In the genomic region with DNA sequence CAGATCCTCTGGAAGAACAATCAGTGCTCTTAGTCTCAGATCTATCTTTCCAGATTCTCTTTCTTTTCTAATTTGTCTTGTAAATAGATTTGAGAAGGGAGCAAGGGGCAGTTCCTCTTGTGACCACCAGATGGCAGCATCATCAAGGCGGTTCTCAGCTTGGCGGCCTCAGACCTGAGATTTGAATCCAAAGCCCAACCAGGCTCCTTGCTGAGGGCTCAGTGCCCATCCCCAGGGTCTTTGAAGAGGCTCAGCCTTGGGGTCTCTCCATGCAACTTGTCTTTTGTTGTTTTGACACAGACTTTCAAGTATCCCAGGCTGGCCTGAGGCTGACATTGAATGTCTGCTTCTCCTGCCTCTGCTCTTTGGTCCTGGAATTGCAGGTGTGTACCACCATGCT, we compare ENCODE assay signal across 9 mouse cellular contexts. TPM values are rescaled to one million over a fixed set of nuclear protein-coding genes. Genes with fewer than 3 reads are reported as not detected.
DNase-seq lines count a peak whose midpoint lies in the region; ATAC-seq and TF ChIP-seq lines count a peak whose summit lies in the region.
"Had no signal": no experiment of that assay in that cellular context is flagged by ENCODE, and none has a peak within 500 bp of the region (broad histone marks: within the 10 kb centered on the region; RNA-seq: fewer than 3 reads in every experiment).

No protein-coding gene starts in this region.

- no peaks in the 10 kb centered on the region for H3K36me3 ChIP-seq in hindbrain, embryonic 10.5 days
- H3K36me3 ChIP-seq in hindbrain, embryonic 16.5 days (ENCODE audit: control insufficient read depth, insufficient read depth, low read length) = no peaks in the 10 kb centered on the region
- no peaks in the 10 kb centered on the region for H3K36me3 ChIP-seq in ES-E14 (ENCODE audit: control insufficient read depth, insufficient read depth, low read length, poor library complexity, severe bottlenecking)
- H3K36me3 ChIP-seq: embryonic facial prominence, embryonic 13.5 days had no signal

- H3K9ac ChIP-seq in hindbrain, embryonic 16.5 days (ENCODE audit: low read depth, low read length) = no peak overlapping the region
- no peak overlapping the region; the same call in 1 of the 2 replicates for H3K9ac ChIP-seq in ES-E14 (ENCODE audit: insufficient read depth, low read depth, low read length, poor library complexity, severe bottlenecking)

- H3K4me2 ChIP-seq in hindbrain, embryonic 16.5 days (ENCODE audit: low read length) = no peak overlapping the region
- H3K4me2 ChIP-seq: embryonic facial prominence, embryonic 13.5 days had no signal

- H3K9me3 ChIP-seq in hindbrain, embryonic 10.5 days = no peaks in the 10 kb centered on the region
- no peaks in the 10 kb centered on the region for H3K9me3 ChIP-seq in hindbrain, embryonic 16.5 days (ENCODE audit: control insufficient read depth, low read length)
- H3K9me3 ChIP-seq in ES-E14 (ENCODE audit: control insufficient read depth, insufficient read depth, low read depth, low read length) = no peaks in the 10 kb centered on the region
- H3K9me3 ChIP-seq: embryonic facial prominence, embryonic 13.5 days had no signal

- ATAC-seq in hindbrain, embryonic 16.5 days = no peak
- ATAC-seq in frontal cortex, adult (ENCODE audit: low TSS enrichment) = no peak

- H3K4me1 ChIP-seq in hindbrain, embryonic 10.5 days (replicated peaks) = peaks cover 42% of the 10 kb centered on the region
- peaks cover 17% of the 10 kb centered on the region for H3K4me1 ChIP-seq in hindbrain, embryonic 16.5 days (ENCODE audit: control insufficient read depth, insufficient read depth, low read depth, low read length)
- peaks cover 0 to 6% of the 10 kb centered on the region in 2 experiments; a peak in 2 of 4 replicates for H3K4me1 ChIP-seq in ES-E14 (ENCODE audit: control insufficient read depth in 2 of 2, insufficient read depth in 2 of 2, low read length in 2 of 2, poor library complexity in 1 of 2)

- peaks cover 89% of the 10 kb centered on the region for H3K27me3 ChIP-seq in hindbrain, embryonic 10.5 days (ENCODE audit: insufficient read depth, poor library complexity, severe bottlenecking)
- peaks cover 9% of the 10 kb centered on the region for H3K27me3 ChIP-seq in hindbrain, embryonic 16.5 days (replicated peaks; ENCODE audit: control insufficient read depth, insufficient read depth, low read length)

- no peak overlapping the region for H3K4me3 ChIP-seq in hindbrain, embryonic 10.5 days
- H3K4me3 ChIP-seq in hindbrain, embryonic 16.5 days (ENCODE audit: low read length) = no peak overlapping the region
- no peak overlapping the region for H3K4me3 ChIP-seq in ES-E14 (ENCODE audit: insufficient read depth in 1 of 2, low read depth in 1 of 2, low read length in 2 of 2, poor library complexity in 1 of 2, severe bottlenecking in 1 of 2)
- H3K4me3 ChIP-seq: embryonic facial prominence, embryonic 13.5 days had no signal

- peak; percentile 65 for DNase-seq in hindbrain, embryonic 10.5 days (ENCODE audit: low spot score)
- DNase-seq in 416B (ENCODE audit: low read depth) (peak; percentile 73), ES-E14 (ENCODE audit: low read depth, low spot score) (no peak)
- DNase-seq in cerebellum, adult 9-11 months = peak; percentile 43
- peak; percentile 23 to 70 for DNase-seq in kidney, postnatal 36 days
- DNase-seq in mesoderm, embryonic 11.5 days (ENCODE audit: low read depth, low spot score) = peak; percentile 71

- in situ Hi-C loops in ES-E14 (cut with MboI; ENCODE audit: low sequenced_read_pairs in 2 of 2, unreplicated experiment in 2 of 2) = loop anchor here in 1 of 2 experiments (10.0 kb wide), 2 partner anchors 214 to 434 kb away; partner anchors contain the start of gene Masp2

- 4% methylated on average over 2 of the region's 2 CpGs for WGBS in hindbrain, embryonic 10.5 days
- 0% methylated on average over 2 of the region's 2 CpGs for WGBS in hindbrain, embryonic 16.5 days

- no peak overlapping the region for H3K27ac ChIP-seq in hindbrain, embryonic 10.5 days
- no peak overlapping the region for H3K27ac ChIP-seq in hindbrain, embryonic 16.5 days (ENCODE audit: low read depth, low read length)
- no peak overlapping the region for H3K27ac ChIP-seq in ES-E14 (ENCODE audit: insufficient read depth, low read depth, low read length, poor library complexity, severe bottlenecking)
- H3K27ac ChIP-seq: embryonic facial prominence, embryonic 13.5 days had no signal

TF ChIP-seq in ES-E14, 5 proteins besides CTCF, POLR2A, EP300 and RAD21:
- TF ChIP-seq ZC3H11A (IDR thresholded peaks at IDR 0.05; ENCODE audit: borderline replicate concordance, low read depth, low read length) (peak; percentile 83), MAFK (IDR thresholded peaks at IDR 0.05; ENCODE audit: insufficient read depth, low read depth, low read length) (no peak)

RNA-seq across cellular contexts. Expression of gene Fbxo2, which starts 10.4 kb away (rescaled TPM):
- polyA plus RNA-seq in hindbrain, embryonic 10.5 days (2016; fragmentation: Nextera tagmentation; extraction: Ambion mirVana) = 3.3 and 4.6 TPM in 2 replicates
- polyA plus RNA-seq in hindbrain, embryonic 16.5 days (2015; fragmentation: Nextera tagmentation; extraction: Ambion mirVana) = 24.9 and 31.1 TPM in 2 replicates
- total RNA-seq in ES-E14 (2012; rRNA removed) = 16.5 and 23.7 TPM in 2 replicates

RNA-seq across cellular contexts. Expression of gene Fbxo44, which starts 10.6 kb away (rescaled TPM):
- 48.0 and 86.5 TPM in 2 replicates for polyA plus RNA-seq in hindbrain, embryonic 10.5 days (2016; fragmentation: Nextera tagmentation; extraction: Ambion mirVana)
- polyA plus RNA-seq in hindbrain, embryonic 16.5 days (2015; fragmentation: Nextera tagmentation; extraction: Ambion mirVana) = 104 and 114 TPM in 2 replicates
- 5.1 and 11.0 TPM in 2 replicates for total RNA-seq in ES-E14 (2012; rRNA removed)

RNA-seq across cellular contexts. Expression of gene Fbxo6, which starts 18.9 kb away (rescaled TPM):
- polyA plus RNA-seq in hindbrain, embryonic 10.5 days (2016; fragmentation: Nextera tagmentation; extraction: Ambion mirVana) = 11.0 and 15.6 TPM in 2 replicates
- polyA plus RNA-seq in hindbrain, embryonic 16.5 days (2015; fragmentation: Nextera tagmentation; extraction: Ambion mirVana) = 20.3 and 22.9 TPM in 2 replicates
- total RNA-seq in ES-E14 (2012; rRNA removed) = 43.8 and 49.4 TPM in 2 replicates

RNA-seq across cellular contexts. Expression of gene Draxin, which starts 40.3 kb away (rescaled TPM):
- polyA plus RNA-seq in hindbrain, embryonic 10.5 days (2016; fragmentation: Nextera tagmentation; extraction: Ambion mirVana) = 6.5 and 13.1 TPM in 2 replicates
- polyA plus RNA-seq in hindbrain, embryonic 16.5 days (2015; fragmentation: Nextera tagmentation; extraction: Ambion mirVana) = 12.0 and 14.9 TPM in 2 replicates
- 0.76 and 1.3 TPM in 2 replicates for total RNA-seq in ES-E14 (2012; rRNA removed)

RNA-seq across cellular contexts. Expression of gene Mad2l2, which starts 40.7 kb away (rescaled TPM):
- 74.3 and 86.9 TPM in 2 replicates for polyA plus RNA-seq in hindbrain, embryonic 10.5 days (2016; fragmentation: Nextera tagmentation; extraction: Ambion mirVana)
- polyA plus RNA-seq in hindbrain, embryonic 16.5 days (2015; fragmentation: Nextera tagmentation; extraction: Ambion mirVana) = 98.0 and 105 TPM in 2 replicates
- total RNA-seq in ES-E14 (2012; rRNA removed) = 34.0 and 54.5 TPM in 2 replicates
